Comparison of ENCODE assay signal across 23 mouse cellular contexts in genomic region chr8:93126476-93126875, GRCm38 (mm10). TPM values are rescaled to one million over a fixed set of nuclear protein-coding genes. Genes with fewer than 3 reads are reported as not detected.
DNase-seq lines count a peak whose midpoint lies in the region; ATAC-seq lines count a peak whose summit lies in the region.
"Had no signal": no experiment of that assay in that cellular context is flagged by ENCODE, and none has a peak within 500 bp of the region (broad histone marks: within the 10 kb centered on the region; RNA-seq: fewer than 3 reads in every experiment).

No protein-coding gene starts in this region.

- no peak for ATAC-seq in kidney, embryonic 16.5 days (ENCODE audit: low FRiP score, low TSS enrichment)
- ATAC-seq: intestine, postnatal 0 days; midbrain, embryonic 13.5 days had no signal

- no peaks in the 10 kb centered on the region for H3K9me3 ChIP-seq in kidney, embryonic 16.5 days (ENCODE audit: low read length)
- H3K9me3 ChIP-seq: heart, embryonic 10.5 days; hindbrain, embryonic 15.5 days; limb, embryonic 12.5 days; liver, embryonic 15.5 days; midbrain, embryonic 13.5 days had no signal

- H3K27ac ChIP-seq in kidney, embryonic 16.5 days (ENCODE audit: low read length) = no peak overlapping the region
- H3K27ac ChIP-seq: heart, embryonic 10.5 days; hindbrain, embryonic 15.5 days; limb, embryonic 12.5 days; liver, embryonic 15.5 days; midbrain, embryonic 13.5 days had no signal

- H3K4me3 ChIP-seq in kidney, embryonic 16.5 days (ENCODE audit: low read length) = no peak overlapping the region
- H3K4me3 ChIP-seq: heart, embryonic 10.5 days; hindbrain, embryonic 15.5 days; limb, embryonic 12.5 days; liver, embryonic 15.5 days; midbrain, embryonic 13.5 days had no signal

- 67% methylated on average over 2 of the region's 2 CpGs for WGBS in kidney, embryonic 16.5 days

- no peak overlapping the region for H3K4me2 ChIP-seq in kidney, embryonic 16.5 days (replicated peaks; ENCODE audit: low read depth, low read length)
- H3K4me2 ChIP-seq: hindbrain, embryonic 15.5 days; limb, embryonic 12.5 days; liver, embryonic 15.5 days; midbrain, embryonic 13.5 days had no signal

- H3K27me3 ChIP-seq in kidney, embryonic 16.5 days (ENCODE audit: insufficient read depth, low read length) = no peaks in the 10 kb centered on the region
- H3K27me3 ChIP-seq: hindbrain, embryonic 15.5 days; limb, embryonic 12.5 days; liver, embryonic 15.5 days; midbrain, embryonic 13.5 days had no signal

- no peaks in the 10 kb centered on the region for H3K4me1 ChIP-seq in kidney, embryonic 16.5 days (ENCODE audit: insufficient read depth, low read length)
- H3K4me1 ChIP-seq: heart, embryonic 10.5 days; hindbrain, embryonic 15.5 days; limb, embryonic 12.5 days; liver, embryonic 15.5 days; midbrain, embryonic 13.5 days had no signal

- DNase-seq in adrenal gland, postnatal 10 days = peak; percentile 12
- no peak for DNase-seq in adrenal gland, postnatal 4 days (ENCODE audit: low spot score in 2 of 2)
- DNase-seq in kidney, postnatal 14 days = peak; percentile 2
- DNase-seq in adrenal gland, postnatal 14 days = peak; percentile 16
- DNase-seq in layer of hippocampus, adult 8-10 months (ENCODE audit: low spot score in 2 of 2) = peak; percentile 7
- no peak for DNase-seq in MN1 (ENCODE audit: low spot score)
- DNase-seq in gastrocnemius, postnatal 4 days (ENCODE audit: low spot score in 2 of 2) = no peak
- DNase-seq: cerebellum, adult 11-12 months; cerebellum, postnatal 25 days; gastrocnemius, postnatal 10 days; retina, postnatal 1 day; thymus, postnatal 36 days had no signal

- no peaks in the 10 kb centered on the region for H3K36me3 ChIP-seq in kidney, embryonic 16.5 days (ENCODE audit: insufficient read depth, low read length)
- H3K36me3 ChIP-seq: heart, embryonic 10.5 days; hindbrain, embryonic 15.5 days; limb, embryonic 12.5 days; liver, embryonic 15.5 days; midbrain, embryonic 13.5 days had no signal

- no peak overlapping the region for H3K9ac ChIP-seq in kidney, embryonic 16.5 days (replicated peaks; ENCODE audit: low read length)
- H3K9ac ChIP-seq: hindbrain, embryonic 15.5 days; limb, embryonic 12.5 days; liver, embryonic 15.5 days; midbrain, embryonic 13.5 days had no signal

RNA-seq across cellular contexts. Expression of gene Ces1c, which starts 4.6 kb away (rescaled TPM):
- 100 to 1,000 TPM; 103 to 217 TPM for total RNA-seq in adrenal gland, postnatal 10 days (2021)
- 10 to 100 TPM in 1 of 2 experiments, 1 to 10 TPM in 1; 1.4 to 60.2 TPM for total RNA-seq in adrenal gland, postnatal 4 days (2021)
- polyA plus RNA-seq in kidney, embryonic 16.5 days (2015; fragmentation: Nextera tagmentation; extraction: Ambion mirVana) = 0.09 TPM in 1 of 2 replicates, not detected in the other
- 12.6 and 253 TPM in 2 replicates for total RNA-seq in adrenal gland, postnatal 14 days (2021)
- total RNA-seq in layer of hippocampus, adult 8-10 months (2022) = not detected
- total RNA-seq in gastrocnemius, postnatal 4 days (2021) = 1 to 10 TPM in 1 of 2 experiments, under 1 TPM in 1; 0.15 to 1.2 TPM
- total RNA-seq: heart, postnatal 25 days; megakaryocyte progenitor cell, adult 5-6 weeks had no signal
- polyA plus RNA-seq: forebrain, embryonic 11.5 days; heart, embryonic 10.5 days; hindbrain, embryonic 15.5 days; limb, embryonic 12.5 days; midbrain, embryonic 13.5 days; neural tube, embryonic 14.5 days had no signal

RNA-seq across cellular contexts. Expression of gene Ces1b, which starts 46.7 kb away (rescaled TPM):
- 10 to 100 TPM in 1 of 2 experiments, 1 to 10 TPM in 1; 6.1 to 13.3 TPM for total RNA-seq in adrenal gland, postnatal 10 days (2021)
- 1 to 10 TPM in 1 of 2 experiments, not detected in 1; 4.0 TPM for total RNA-seq in adrenal gland, postnatal 4 days (2021)
- polyA plus RNA-seq in kidney, embryonic 16.5 days (2015; fragmentation: Nextera tagmentation; extraction: Ambion mirVana) = not detected in 2 replicates
- 0.45 and 8.4 TPM in 2 replicates for total RNA-seq in adrenal gland, postnatal 14 days (2021)
- total RNA-seq in layer of hippocampus, adult 8-10 months (2022) = not detected
- not detected for total RNA-seq in gastrocnemius, postnatal 4 days (2021)
- total RNA-seq: gastrocnemius, postnatal 10 days; heart, postnatal 25 days; megakaryocyte progenitor cell, adult 5-6 weeks had no signal
- polyA plus RNA-seq: forebrain, embryonic 11.5 days; heart, embryonic 10.5 days; hindbrain, embryonic 15.5 days; intestine, postnatal 0 days; limb, embryonic 12.5 days; liver, embryonic 15.5 days; midbrain, embryonic 13.5 days; neural tube, embryonic 14.5 days had no signal

Comparison
In these comparisons a context has a peak if more than half of its experiments do, and no peak if none do; other contexts are left out.
1. DNase-seq: peak in adrenal gland, postnatal 10 days (single experiment), kidney, postnatal 14 days (single experiment), adrenal gland, postnatal 14 days (single experiment) and layer of hippocampus, adult 8-10 months (2 of 2); none in adrenal gland, postnatal 4 days (0 of 2), MN1 (single experiment) and gastrocnemius, postnatal 4 days (0 of 2).